26 mouse cellular contexts compared by ENCODE assay signal in genomic region chr10:3662156-3662555, GRCm38 (mm10).
DNase-seq lines count a peak whose midpoint lies in the region; TF ChIP-seq lines count a peak whose summit lies in the region.
"Had no signal": no experiment of that assay in that cellular context is flagged by ENCODE, and none has a peak within 500 bp of the region (broad histone marks: within the 10 kb centered on the region; RNA-seq: fewer than 3 reads in every experiment).

No protein-coding gene starts in this region.

- no peaks in the 10 kb centered on the region for H3K4me1 ChIP-seq in heart, adult 2 months (ENCODE audit: control insufficient read depth, insufficient read depth, low read length)
- no peaks in the 10 kb centered on the region for H3K4me1 ChIP-seq in cerebellum, adult 2 months (ENCODE audit: control insufficient read depth, insufficient read depth, low read length)
- H3K4me1 ChIP-seq: embryonic facial prominence, embryonic 12.5 days; embryonic facial prominence, embryonic 15.5 days; forebrain, embryonic 10.5 days; heart, embryonic 12.5 days; heart, embryonic 15.5 days; hindbrain, embryonic 10.5 days; hindbrain, embryonic 13.5 days; intestine, embryonic 15.5 days; kidney, embryonic 15.5 days had no signal

- no peak overlapping the region for H3K27ac ChIP-seq in heart, adult 2 months
- H3K27ac ChIP-seq in cerebellum, adult 2 months (ENCODE audit: insufficient read depth, low read length): no peak overlapping the region
- H3K27ac ChIP-seq: embryonic facial prominence, embryonic 12.5 days; embryonic facial prominence, embryonic 15.5 days; forebrain, embryonic 10.5 days; heart, embryonic 15.5 days; hindbrain, embryonic 10.5 days; hindbrain, embryonic 13.5 days; intestine, embryonic 15.5 days; kidney, embryonic 15.5 days had no signal

- WGBS in heart, adult 2 months: 82% methylated on average over 2 of the region's 2 CpGs
- 74% methylated on average over 2 of the region's 2 CpGs for WGBS in cerebellum, adult 2 months

- no peak overlapping the region for H3K4me3 ChIP-seq in heart, adult 2 months
- no peak overlapping the region for H3K4me3 ChIP-seq in cerebellum, adult 2 months (replicated peaks; ENCODE audit: insufficient read depth, low read depth, low read length)
- H3K4me3 ChIP-seq: embryonic facial prominence, embryonic 12.5 days; embryonic facial prominence, embryonic 15.5 days; forebrain, embryonic 10.5 days; heart, embryonic 12.5 days; heart, embryonic 15.5 days; hindbrain, embryonic 10.5 days; hindbrain, embryonic 13.5 days; intestine, embryonic 15.5 days; kidney, embryonic 15.5 days had no signal

- no peak for TF ChIP-seq CTCF in heart, adult 2 months (IDR thresholded peaks at IDR 0.05)
- no peak for TF ChIP-seq CTCF in cerebellum, adult 2 months (IDR thresholded peaks at IDR 0.05; ENCODE audit: borderline replicate concordance, insufficient read depth, low read depth, low read length)

- intact Hi-C loops in heart, adult 2 months (cut with DNase I): no loop called here

- no peaks in the 10 kb centered on the region for H3K79me2 ChIP-seq in heart, adult 2 months (replicated peaks; ENCODE audit: control insufficient read depth, insufficient read depth, low read length)

- no peaks in the 10 kb centered on the region for H3K36me3 ChIP-seq in heart, adult 2 months (ENCODE audit: control insufficient read depth, insufficient read depth, low read length)
- H3K36me3 ChIP-seq: embryonic facial prominence, embryonic 12.5 days; embryonic facial prominence, embryonic 15.5 days; forebrain, embryonic 10.5 days; G1E; heart, embryonic 12.5 days; heart, embryonic 15.5 days; hindbrain, embryonic 10.5 days; hindbrain, embryonic 13.5 days; intestine, embryonic 15.5 days; kidney, embryonic 15.5 days had no signal

- no peaks in the 10 kb centered on the region for H3K27me3 ChIP-seq in heart, adult 2 months (ENCODE audit: control insufficient read depth, insufficient read depth, low read length)
- no peaks in the 10 kb centered on the region for H3K27me3 ChIP-seq in cerebellum, adult 2 months (ENCODE audit: control insufficient read depth, insufficient read depth, low read length)
- H3K27me3 ChIP-seq: CH12.LX; embryonic facial prominence, embryonic 12.5 days; embryonic facial prominence, embryonic 15.5 days; heart, embryonic 12.5 days; heart, embryonic 15.5 days; hindbrain, embryonic 13.5 days; intestine, embryonic 15.5 days; kidney, embryonic 15.5 days had no signal

- no peak for TF ChIP-seq EP300 in heart, adult 2 months (IDR thresholded peaks at IDR 0.05; ENCODE audit: insufficient read depth, low read depth, low read length)

- H3K9ac ChIP-seq in heart, adult 2 months (ENCODE audit: low read depth, low read length): no peak overlapping the region
- H3K9ac ChIP-seq: embryonic facial prominence, embryonic 12.5 days; embryonic facial prominence, embryonic 15.5 days; forebrain, postnatal 0 days; heart, embryonic 12.5 days; heart, embryonic 15.5 days; hindbrain, embryonic 13.5 days; intestine, embryonic 15.5 days; kidney, embryonic 15.5 days had no signal

- DNase-seq in adrenal gland, postnatal 14 days: peak; percentile 20
- DNase-seq in adrenal gland, adult (ENCODE audit: inconsistent age in 2 of 2, low spot score in 1 of 2): no peak
- DNase-seq in heart, adult 11 months: peak; percentile 74
- DNase-seq in heart, adult 2 months: no peak
- DNase-seq in ZHBTc4 (ENCODE audit: low read depth, low spot score): peak; percentile 11
- peak; percentile 66 for DNase-seq in fibroblast of lung, adult 2 months (ENCODE audit: low read depth)
- no peak for DNase-seq in cerebellum, adult 2 months
- DNase-seq: adrenal gland, adult 8-10 months; B cell, adult 2 months; cerebellum, adult 11-12 months; cerebellum, adult 9-11 months; cerebellum, postnatal 25 days; forebrain, postnatal 0 days; heart, postnatal 10 days; heart, postnatal 36 days had no signal

- no peak for TF ChIP-seq POLR2A in heart, adult 2 months (IDR thresholded peaks at IDR 0.05; ENCODE audit: insufficient read depth, low read depth, low read length)
- no peak for TF ChIP-seq POLR2A in cerebellum, adult 2 months (IDR thresholded peaks at IDR 0.05; ENCODE audit: borderline replicate concordance, insufficient read depth, low read length)

Comparison
In these comparisons a context has a peak if more than half of its experiments do, and no peak if none do; other contexts are left out.
1. DNase-seq: peak in adrenal gland, postnatal 14 days (single experiment), heart, adult 11 months (single experiment), ZHBTc4 (single experiment) and fibroblast of lung, adult 2 months (single experiment); none in adrenal gland, adult (0 of 2), heart, adult 2 months (0 of 2) and cerebellum, adult 2 months (0 of 2).